Mouse (Mus musculus): ENCODE data around the gene Pigu. TPM values are rescaled to one million over a fixed set of nuclear protein-coding genes. Genes with fewer than 3 reads are reported as not detected.

Gene Pigu
- polyA plus RNA-seq, 1 experiment, result 41.5 TPM

- DNase-seq (ENCODE audit: low read depth, low spot score), result no peak
- 65% methylated on average over 1 of the region's 1 CpGs for WGBS
Observed at GRCm38 (mm10) chr2:155248206-155248605, 109.0 kb downstream of the Pigu start.

- WGBS, result 90% methylated on average over 4 of the region's 4 CpGs
- DNase-seq (ENCODE audit: low read depth, low spot score), result no peak
Observed at GRCm38 (mm10) chr2:155246231-155246630, 111.0 kb downstream of the Pigu start.

GRCm38 (mm10) chr2:155242296-155242855 is 114.9 kb downstream of the Pigu start:
- WGBS, result 54% methylated on average over 7 of the region's 7 CpGs
- DNase-seq (ENCODE audit: low read depth, low spot score), result no peak

- WGBS, result 38% methylated on average over 4 of the region's 4 CpGs
- DNase-seq (ENCODE audit: low read depth, low spot score), result no peak
Observed at GRCm38 (mm10) chr2:155240915-155241314, 116.3 kb downstream of the Pigu start.

- 3% methylated on average over 4 of the region's 4 CpGs for WGBS
Observed at GRCm38 (mm10) chr2:155237276-155237675, 120.0 kb downstream of the Pigu start.

GRCm38 (mm10) chr2:155236362-155236992 is 120.8 kb downstream of the Pigu start, which contains the start of gene Dynlrb1:
Gene Dynlrb1 (plus strand): TSS chr2:155236533.
- under 1% methylated on average over 50 of the region's 50 CpGs for WGBS
- peak; percentile 97 for DNase-seq (ENCODE audit: low read depth, low spot score)

More at GRCm38 (mm10) chr2:155237276-155237675, 120.0 kb downstream of the Pigu start:
- DNase-seq (ENCODE audit: low read depth, low spot score), result no peak

- DNase-seq (ENCODE audit: low read depth, low spot score), result no peak
- 5% methylated on average over 13 of the region's 13 CpGs for WGBS
Observed at GRCm38 (mm10) chr2:155235746-155236361, 121.4 kb downstream of the Pigu start.

Other genes with a start within 250 kb of the Pigu start
- 13.9 and 19.6 TPM in 2 replicates for gene Itch, start 223.9 kb downstream of the Pigu start, polyA plus RNA-seq (2012; rRNA removed)
- 256 and 262 TPM in 2 replicates for gene Dynlrb1, start 120.9 kb downstream of the Pigu start, polyA plus RNA-seq (2012; rRNA removed)
- 75.9 and 92.6 TPM in 2 replicates for gene Map1lc3a, start 81.1 kb downstream of the Pigu start, polyA plus RNA-seq (2012; rRNA removed)
- 59.2 and 83.3 TPM in 2 replicates for gene Trp53inp2, start 23.6 kb upstream of the Pigu start, polyA plus RNA-seq (2012; rRNA removed)
- 12.4 and 38.9 TPM in 2 replicates for gene Ncoa6, start 116.5 kb upstream of the Pigu start, polyA plus RNA-seq (2012; rRNA removed)
- gene Acss2, start 160.5 kb upstream of the Pigu start, polyA plus RNA-seq (2012; rRNA removed), result 23.4 and 32.2 TPM in 2 replicates
- 4.6 and 6.0 TPM in 2 replicates for gene Ggt7, start 160.8 kb upstream of the Pigu start, polyA plus RNA-seq (2012; rRNA removed)
- gene Gss, start 235.4 kb upstream of the Pigu start, polyA plus RNA-seq (2012; rRNA removed), result 76.2 and 123 TPM in 2 replicates